Mouse (Mus musculus): ENCODE data around the gene Uck2. TPM values are rescaled to one million over a fixed set of nuclear protein-coding genes. Genes with fewer than 3 reads are reported as not detected.

The Uck2 gene
- polyA plus RNA-seq, 1 experiment from 2014 or later = 47.7 TPM

- no peak for ATAC-seq (ENCODE audit: low read depth)
- 88% methylated on average over 5 of the region's 5 CpGs for WGBS
- no peaks in the 10 kb centered on the region for H3K9me3 ChIP-seq (ENCODE audit: control insufficient read depth, low read length)
Measured at GRCm38 (mm10) chr1:167287156-167287555, 2.0 kb upstream of the Uck2 start.

GRCm38 (mm10) chr1:167285356-167285755 is 236 bp upstream of the Uck2 start:
- H3K27ac ChIP-seq (ENCODE audit: low read depth, low read length) = peak overlapping the region; percentile 97
- peaks cover 21% of the 10 kb centered on the region for H3K4me1 ChIP-seq (ENCODE audit: control insufficient read depth, insufficient read depth, low read length)
- no peak for ATAC-seq (ENCODE audit: low read depth)
- no peaks in the 10 kb centered on the region for H3K27me3 ChIP-seq (ENCODE audit: control insufficient read depth, insufficient read depth, low read length)
- peak overlapping the region; percentile 88 for H3K4me3 ChIP-seq (ENCODE audit: low read depth, low read length)
- H3K9me3 ChIP-seq (ENCODE audit: control insufficient read depth, low read length) = no peaks in the 10 kb centered on the region
- no peaks in the 10 kb centered on the region for H3K36me3 ChIP-seq (ENCODE audit: control insufficient read depth, insufficient read depth, low read length)
- WGBS = under 1% methylated on average over 8 of the region's 8 CpGs
- H3K9ac ChIP-seq (replicated peaks; ENCODE audit: low read depth, low read length) = peak overlapping the region; percentile 90
- peak overlapping the region; percentile 64 for H3K4me2 ChIP-seq (ENCODE audit: low read depth, low read length)

More at GRCm38 (mm10) chr1:167287156-167287555, 2.0 kb upstream of the Uck2 start:
- Histone ChIP-seq H3K27ac (ENCODE audit: low read depth, low read length) (no peak overlapping the region), H3K36me3 (ENCODE audit: control insufficient read depth, insufficient read depth, low read length) (no peaks in the 10 kb centered on the region), H3K27me3 (ENCODE audit: control insufficient read depth, insufficient read depth, low read length) (no peaks in the 10 kb centered on the region), H3K9ac (replicated peaks; ENCODE audit: low read depth, low read length) (no peak overlapping the region), H3K4me2 (ENCODE audit: low read depth, low read length) (no peak overlapping the region), H3K4me1 (ENCODE audit: control insufficient read depth, insufficient read depth, low read length) (peaks cover 17% of the 10 kb centered on the region), H3K4me3 (ENCODE audit: low read depth, low read length) (no peak overlapping the region)

GRCm38 (mm10) chr1:167284837-167285319 is 242 bp downstream of the Uck2 start:
- peak; percentile 92 for ATAC-seq (ENCODE audit: low read depth)
- peak overlapping the region; percentile 64 for H3K4me2 ChIP-seq (ENCODE audit: low read depth, low read length)
- peak overlapping the region; percentile 90 for H3K9ac ChIP-seq (replicated peaks; ENCODE audit: low read depth, low read length)
- peaks cover 20% of the 10 kb centered on the region for H3K4me1 ChIP-seq (ENCODE audit: control insufficient read depth, insufficient read depth, low read length)
- under 1% methylated on average over 45 of the region's 51 CpGs for WGBS
- peak overlapping the region; percentile 97 for H3K27ac ChIP-seq (ENCODE audit: low read depth, low read length)
- peak overlapping the region; percentile 88 for H3K4me3 ChIP-seq (ENCODE audit: low read depth, low read length)
- no peaks in the 10 kb centered on the region for H3K27me3 ChIP-seq (ENCODE audit: control insufficient read depth, insufficient read depth, low read length)
- no peaks in the 10 kb centered on the region for H3K36me3 ChIP-seq (ENCODE audit: control insufficient read depth, insufficient read depth, low read length)
- H3K9me3 ChIP-seq (ENCODE audit: control insufficient read depth, low read length) = no peaks in the 10 kb centered on the region

DNA sequence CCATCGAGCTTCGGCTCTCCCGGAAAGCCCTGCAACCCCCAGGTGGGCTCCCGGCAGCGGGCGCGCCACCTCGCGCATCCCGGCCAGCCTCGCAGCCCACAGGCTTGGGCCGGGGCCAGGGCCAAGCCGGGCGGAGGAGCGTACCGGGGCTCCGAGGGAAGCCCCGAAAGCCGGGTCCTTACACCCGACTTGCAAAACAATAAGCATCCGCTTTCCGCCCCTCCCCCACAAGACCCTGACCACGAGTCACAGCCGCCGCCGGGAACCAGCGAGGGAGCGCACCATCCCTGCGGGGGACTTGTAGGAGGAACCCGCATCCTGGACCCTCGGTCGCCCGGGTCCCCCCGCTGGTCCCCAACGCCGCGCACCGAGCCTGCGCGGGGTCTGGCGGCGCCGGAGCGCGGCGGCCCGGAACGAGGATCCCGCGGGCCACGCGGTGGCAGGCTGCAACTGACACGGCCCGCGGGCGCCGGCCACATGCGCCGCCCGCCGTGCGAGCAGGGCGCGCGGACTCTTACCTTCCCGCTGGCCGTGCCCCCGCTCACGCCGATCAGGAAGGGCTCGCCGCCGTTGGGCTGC is 773 bp downstream of the Uck2 start:
- peaks cover 15% of the 10 kb centered on the region for H3K4me1 ChIP-seq (ENCODE audit: control insufficient read depth, insufficient read depth, low read length)
- peak overlapping the region; percentile 64 for H3K4me2 ChIP-seq (ENCODE audit: low read depth, low read length)
- H3K36me3 ChIP-seq (ENCODE audit: control insufficient read depth, insufficient read depth, low read length) = no peaks in the 10 kb centered on the region
- H3K4me3 ChIP-seq (ENCODE audit: low read depth, low read length) = peak overlapping the region; percentile 88
- peak; percentile 74 for ATAC-seq (ENCODE audit: low read depth)
- H3K27me3 ChIP-seq (ENCODE audit: control insufficient read depth, insufficient read depth, low read length) = no peaks in the 10 kb centered on the region
- peak overlapping the region; percentile 90 for H3K9ac ChIP-seq (replicated peaks; ENCODE audit: low read depth, low read length)
- H3K9me3 ChIP-seq (ENCODE audit: control insufficient read depth, low read length) = no peaks in the 10 kb centered on the region
- WGBS = 0% methylated on average over 59 of the region's 73 CpGs
- peak overlapping the region; percentile 97 for H3K27ac ChIP-seq (ENCODE audit: low read depth, low read length)

DNA sequence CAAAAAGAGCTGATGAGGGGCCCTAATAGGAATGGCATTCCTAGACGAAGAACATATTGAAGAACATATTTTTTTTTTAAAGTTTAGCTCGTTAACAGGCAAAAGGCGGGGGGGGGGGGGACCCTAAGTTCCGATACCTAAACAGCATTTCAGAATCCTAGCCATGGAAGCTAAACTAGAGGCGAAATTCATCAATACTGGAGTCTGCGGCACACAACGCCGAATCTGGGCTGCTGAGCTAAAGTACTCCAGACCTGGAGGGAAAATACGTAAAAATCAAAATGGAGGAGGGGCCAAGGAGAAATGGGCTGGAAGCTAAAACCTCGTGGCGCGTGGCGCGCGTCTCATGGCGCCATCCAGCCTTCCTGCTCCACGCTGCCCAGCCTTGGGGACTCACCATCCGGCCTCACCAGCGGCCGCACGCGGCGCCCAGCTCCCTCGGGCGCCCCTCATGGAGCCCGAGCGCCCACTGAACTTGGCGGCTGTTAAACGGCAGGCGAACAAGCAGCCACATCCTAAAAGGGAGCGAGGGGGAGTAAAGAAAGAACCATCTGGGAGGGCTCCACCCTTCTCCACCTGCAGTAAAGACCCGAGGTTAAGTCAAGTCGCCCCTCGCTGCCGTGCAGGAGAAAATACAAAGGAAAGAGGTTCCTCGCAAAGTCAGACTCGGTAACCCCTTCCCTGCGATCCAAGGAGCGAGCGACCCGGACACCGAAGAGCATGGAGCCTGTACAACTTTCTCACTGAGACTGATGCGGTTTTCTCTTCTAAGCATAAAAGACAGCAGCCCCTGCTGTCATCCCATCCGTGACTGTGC is 1.5 kb downstream of the Uck2 start:
- Histone ChIP-seq H3K9ac (replicated peaks; ENCODE audit: low read depth, low read length) (peak overlapping the region; percentile 90), H3K27ac (ENCODE audit: low read depth, low read length) (peak overlapping the region; percentile 97)
- ATAC-seq (ENCODE audit: low read depth) = peak; percentile 28; the same call in 1 of the 2 replicates

GRCm38 (mm10) chr1:167282768-167283167 is 2.4 kb downstream of the Uck2 start:
- no peak for ATAC-seq (ENCODE audit: low read depth)
- Histone ChIP-seq H3K9ac (replicated peaks; ENCODE audit: low read depth, low read length) (no peak overlapping the region), H3K27me3 (ENCODE audit: control insufficient read depth, insufficient read depth, low read length) (no peaks in the 10 kb centered on the region), H3K36me3 (ENCODE audit: control insufficient read depth, insufficient read depth, low read length) (no peaks in the 10 kb centered on the region), H3K4me3 (ENCODE audit: low read depth, low read length) (peak overlapping the region; percentile 88), H3K4me1 (ENCODE audit: control insufficient read depth, insufficient read depth, low read length) (peaks cover 15% of the 10 kb centered on the region), H3K27ac (ENCODE audit: low read depth, low read length) (no peak overlapping the region), H3K9me3 (ENCODE audit: control insufficient read depth, low read length) (no peaks in the 10 kb centered on the region), H3K4me2 (ENCODE audit: low read depth, low read length) (peak overlapping the region; percentile 64)
- WGBS = 55% methylated on average over 5 of the region's 5 CpGs

More for the DNA sequence above, 1.5 kb downstream of the Uck2 start:
- H3K4me2 ChIP-seq (ENCODE audit: low read depth, low read length) = peak overlapping the region; percentile 64
- no peaks in the 10 kb centered on the region for H3K36me3 ChIP-seq (ENCODE audit: control insufficient read depth, insufficient read depth, low read length)
- under 1% methylated on average over 44 of the region's 44 CpGs for WGBS
- peak overlapping the region; percentile 88 for H3K4me3 ChIP-seq (ENCODE audit: low read depth, low read length)
- no peaks in the 10 kb centered on the region for H3K27me3 ChIP-seq (ENCODE audit: control insufficient read depth, insufficient read depth, low read length)
- H3K9me3 ChIP-seq (ENCODE audit: control insufficient read depth, low read length) = no peaks in the 10 kb centered on the region
- H3K4me1 ChIP-seq (ENCODE audit: control insufficient read depth, insufficient read depth, low read length) = peaks cover 15% of the 10 kb centered on the region

DNA sequence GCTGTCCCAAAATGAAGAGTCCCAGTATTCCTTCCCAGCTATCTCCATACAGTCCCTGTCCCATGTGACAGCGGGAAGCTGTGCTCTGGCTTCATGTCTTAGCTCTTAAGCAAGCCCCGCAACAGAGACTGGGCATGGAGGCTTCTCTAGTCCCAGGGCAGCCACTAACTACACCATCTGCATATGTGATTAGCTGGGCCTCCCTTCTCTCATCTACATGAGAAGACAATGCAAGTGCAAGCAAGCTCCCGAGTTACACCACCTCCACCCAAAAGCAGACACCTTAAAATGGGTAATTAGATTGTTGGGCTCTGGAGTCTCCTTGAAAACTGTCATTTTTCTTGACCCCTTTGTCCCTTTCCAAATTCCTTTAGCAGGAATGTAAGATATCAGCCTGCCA is 3.0 kb downstream of the Uck2 start:
- no peak for ATAC-seq (ENCODE audit: low read depth)
- H3K4me1 ChIP-seq (ENCODE audit: control insufficient read depth, insufficient read depth, low read length) = peaks cover 15% of the 10 kb centered on the region
- 25% methylated on average over 3 of the region's 3 CpGs for WGBS
- H3K4me2 ChIP-seq (ENCODE audit: low read depth, low read length) = peak overlapping the region; percentile 64; the same call in 1 of the 2 replicates
- H3K4me3 ChIP-seq (ENCODE audit: low read depth, low read length) = no peak overlapping the region
- H3K27me3 ChIP-seq (ENCODE audit: control insufficient read depth, insufficient read depth, low read length) = no peaks in the 10 kb centered on the region
- no peak overlapping the region; the same call in 1 of the 2 replicates for H3K27ac ChIP-seq (ENCODE audit: low read depth, low read length)
- H3K9ac ChIP-seq (replicated peaks; ENCODE audit: low read depth, low read length) = no peak overlapping the region
- H3K9me3 ChIP-seq (ENCODE audit: control insufficient read depth, low read length) = no peaks in the 10 kb centered on the region
- no peaks in the 10 kb centered on the region for H3K36me3 ChIP-seq (ENCODE audit: control insufficient read depth, insufficient read depth, low read length)

GRCm38 (mm10) chr1:167280061-167280460 is 5.1 kb downstream of the Uck2 start:
- no peak for ATAC-seq (ENCODE audit: low read depth)
- WGBS = 88% methylated on average over 10 of the region's 10 CpGs

DNA sequence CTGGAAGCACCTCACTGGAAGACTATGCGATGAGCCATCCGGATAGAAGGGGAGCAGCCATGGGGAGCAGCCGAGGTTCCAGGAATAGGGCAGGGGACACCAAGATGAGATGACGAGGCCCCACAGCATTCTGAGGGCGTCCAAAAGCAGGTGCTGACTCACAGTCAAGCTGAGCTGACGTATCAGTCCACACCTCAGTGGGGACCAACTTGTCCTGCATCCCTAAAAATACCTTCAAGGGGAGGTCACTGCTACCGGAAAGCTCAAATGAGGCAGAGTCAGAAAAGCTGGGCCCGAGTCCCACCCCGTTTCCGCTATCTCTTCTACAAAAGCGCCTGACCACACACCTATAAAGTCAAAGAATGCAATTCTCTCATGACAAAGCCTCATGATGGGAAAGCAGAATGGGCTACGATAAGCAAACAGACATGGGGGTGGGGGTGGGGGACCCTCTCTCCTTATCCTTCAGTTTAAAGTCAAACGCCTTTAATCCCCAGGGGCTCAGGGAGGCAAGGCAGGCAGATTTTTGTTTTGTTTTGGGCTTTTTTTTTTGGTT is 5.9 kb downstream of the Uck2 start:
- ATAC-seq (ENCODE audit: low read depth) = no peak
- H3K9ac ChIP-seq (replicated peaks; ENCODE audit: low read depth, low read length) = no peak overlapping the region
- 80% methylated on average over 13 of the region's 13 CpGs for WGBS
- H3K36me3 ChIP-seq (ENCODE audit: control insufficient read depth, insufficient read depth, low read length) = no peaks in the 10 kb centered on the region
- peaks cover 15% of the 10 kb centered on the region for H3K4me1 ChIP-seq (ENCODE audit: control insufficient read depth, insufficient read depth, low read length)
- H3K27ac ChIP-seq (ENCODE audit: low read depth, low read length) = no peak overlapping the region
- H3K4me3 ChIP-seq (ENCODE audit: low read depth, low read length) = no peak overlapping the region
- H3K9me3 ChIP-seq (ENCODE audit: control insufficient read depth, low read length) = no peaks in the 10 kb centered on the region
- H3K4me2 ChIP-seq (ENCODE audit: low read depth, low read length) = no peak overlapping the region
- H3K27me3 ChIP-seq (ENCODE audit: control insufficient read depth, insufficient read depth, low read length) = no peaks in the 10 kb centered on the region

More at GRCm38 (mm10) chr1:167280061-167280460, 5.1 kb downstream of the Uck2 start:
- no peak overlapping the region for H3K9ac ChIP-seq (replicated peaks; ENCODE audit: low read depth, low read length)
- H3K9me3 ChIP-seq (ENCODE audit: control insufficient read depth, low read length) = no peaks in the 10 kb centered on the region
- no peak overlapping the region for H3K4me3 ChIP-seq (ENCODE audit: low read depth, low read length)
- no peak overlapping the region for H3K27ac ChIP-seq (ENCODE audit: low read depth, low read length)
- H3K4me1 ChIP-seq (ENCODE audit: control insufficient read depth, insufficient read depth, low read length) = peaks cover 15% of the 10 kb centered on the region
- no peaks in the 10 kb centered on the region for H3K27me3 ChIP-seq (ENCODE audit: control insufficient read depth, insufficient read depth, low read length)
- no peak overlapping the region for H3K4me2 ChIP-seq (ENCODE audit: low read depth, low read length)
- no peaks in the 10 kb centered on the region for H3K36me3 ChIP-seq (ENCODE audit: control insufficient read depth, insufficient read depth, low read length)

Measured in neural tube, embryonic 14.5 days (tissue).